Comparison of ENCODE assay signal across 20 mouse cellular contexts in genomic region chr11:70114562-70114961, GRCm38 (mm10). TPM values are rescaled to one million over a fixed set of nuclear protein-coding genes. Genes with fewer than 3 reads are reported as not detected.
DNase-seq lines count a peak whose midpoint lies in the region; ATAC-seq lines count a peak whose summit lies in the region.
"Had no signal": no experiment of that assay in that cellular context is flagged by ENCODE, and none has a peak within 500 bp of the region (broad histone marks: within the 10 kb centered on the region; RNA-seq: fewer than 3 reads in every experiment).

No protein-coding gene starts in this region.

- H3K27ac ChIP-seq in hindbrain, embryonic 13.5 days: no peak overlapping the region
- H3K27ac ChIP-seq: heart, adult 2 months; hindbrain, embryonic 12.5 days; limb, embryonic 15.5 days had no signal

- no peaks in the 10 kb centered on the region for H3K4me1 ChIP-seq in hindbrain, embryonic 13.5 days (replicated peaks)
- H3K4me1 ChIP-seq: hindbrain, embryonic 12.5 days; limb, embryonic 15.5 days had no signal

- no peaks in the 10 kb centered on the region for H3K27me3 ChIP-seq in hindbrain, embryonic 13.5 days
- H3K27me3 ChIP-seq: hindbrain, embryonic 12.5 days; limb, embryonic 15.5 days had no signal

- intact Hi-C loops in gastrocnemius, postnatal 36 days (cut with DNase I): no loop called here

- 68% methylated on average over 4 of the region's 4 CpGs for WGBS in hindbrain, embryonic 13.5 days

- no peak overlapping the region for H3K4me3 ChIP-seq in hindbrain, embryonic 13.5 days
- H3K4me3 ChIP-seq: erythroblast, embryonic 14.5 days; heart, adult 2 months; hindbrain, embryonic 12.5 days; limb, embryonic 15.5 days had no signal

- H3K9me3 ChIP-seq in hindbrain, embryonic 13.5 days: peaks cover under 1% of the 10 kb centered on the region; the same call in 1 of the 2 replicates
- H3K9me3 ChIP-seq: limb, embryonic 15.5 days had no signal

- H3K36me3 ChIP-seq in hindbrain, embryonic 13.5 days: no peaks in the 10 kb centered on the region
- H3K36me3 ChIP-seq: hindbrain, embryonic 12.5 days; limb, embryonic 15.5 days had no signal

- DNase-seq in gastrocnemius, postnatal 25 days: peak; percentile 28
- DNase-seq in gastrocnemius, postnatal 36 days: no peak
- peak; percentile 31 for DNase-seq in lung, postnatal 36 days
- no peak for DNase-seq in lung, postnatal 10 days
- DNase-seq in heart, postnatal 4 days: peak; percentile 13
- no peak for DNase-seq in adrenal gland, postnatal 36 days
- DNase-seq: adrenal gland, adult 8-10 months; forebrain, postnatal 0 days; kidney, postnatal 14 days; lung, embryonic 14.5 days; thymus, postnatal 4 days had no signal

- no peak overlapping the region for H3K4me2 ChIP-seq in hindbrain, embryonic 13.5 days
- H3K4me2 ChIP-seq: hindbrain, embryonic 12.5 days; limb, embryonic 15.5 days; lung, embryonic 14.5 days; midbrain, embryonic 11.5 days had no signal

- ATAC-seq in hindbrain, embryonic 13.5 days (ENCODE audit: low FRiP score): no peak
- ATAC-seq in erythroblast, adult 5-6 weeks (replicated peaks; ENCODE audit: low FRiP score, poor library complexity, severe bottlenecking): no peak
- ATAC-seq: forebrain, postnatal 0 days; intestine, embryonic 16.5 days had no signal

- H3K9ac ChIP-seq in hindbrain, embryonic 13.5 days: no peak overlapping the region
- H3K9ac ChIP-seq: forebrain, postnatal 0 days; hindbrain, embryonic 12.5 days; limb, embryonic 15.5 days; lung, embryonic 14.5 days had no signal

RNA-seq across cellular contexts. Expression of gene Mgl2, which starts 15.6 kb away (rescaled TPM):
- 1 to 10 TPM; 2.5 to 3.6 TPM for total RNA-seq in gastrocnemius, postnatal 25 days (2021)
- total RNA-seq in gastrocnemius, postnatal 36 days (2021): 1 to 10 TPM; 1.1 to 1.2 TPM
- total RNA-seq in heart, postnatal 4 days (2021): under 1 TPM; 0.29 to 0.50 TPM
- 0.88 and 0.95 TPM in 2 replicates for polyA plus RNA-seq in hindbrain, embryonic 13.5 days (2015; fragmentation: Nextera tagmentation; extraction: Ambion mirVana)
- 1 to 10 TPM; 2.7 to 3.4 TPM for total RNA-seq in adrenal gland, postnatal 36 days (2021)
- 8.5 and 15.7 TPM in 2 replicates for total RNA-seq in erythroblast, adult 5-6 weeks (2015; ENCODE audit: low replicate concordance)
- total RNA-seq in erythroblast, adult 5-6 weeks (2017; ENCODE audit: low replicate concordance): 12.4 and 18.7 TPM in 2 replicates
- polyA plus RNA-seq: erythroblast, embryonic 14.5 days had no signal

RNA-seq across cellular contexts. Expression of gene Asgr2, which starts 22.1 kb away (rescaled TPM):
- not detected for total RNA-seq in gastrocnemius, postnatal 25 days (2021)
- not detected for total RNA-seq in gastrocnemius, postnatal 36 days (2021)
- total RNA-seq in heart, postnatal 4 days (2021): not detected
- not detected in 2 replicates for polyA plus RNA-seq in hindbrain, embryonic 13.5 days (2015; fragmentation: Nextera tagmentation; extraction: Ambion mirVana)
- 1 to 10 TPM in 1 of 2 experiments, under 1 TPM in 1; 0.60 to 2.1 TPM for total RNA-seq in adrenal gland, postnatal 36 days (2021)
- 3.3 TPM in 1 of 2 replicates, not detected in the other for total RNA-seq in erythroblast, adult 5-6 weeks (2015; ENCODE audit: low replicate concordance)
- not detected in 2 replicates for total RNA-seq in erythroblast, adult 5-6 weeks (2017; ENCODE audit: low replicate concordance)
- total RNA-seq: forebrain, postnatal 0 days; left cerebral cortex, postnatal 14 days had no signal
- polyA plus RNA-seq: erythroblast, embryonic 14.5 days; forebrain, postnatal 0 days; hindbrain, embryonic 12.5 days; midbrain, embryonic 11.5 days had no signal

RNA-seq across cellular contexts. Expression of gene Clec10a, which starts 41.4 kb away (rescaled TPM):
- 1 to 10 TPM; 1.3 to 4.3 TPM for total RNA-seq in gastrocnemius, postnatal 25 days (2021)
- total RNA-seq in gastrocnemius, postnatal 36 days (2021): 1 to 10 TPM; 1.8 to 2.0 TPM
- under 1 TPM; 0.60 to 0.99 TPM for total RNA-seq in heart, postnatal 4 days (2021)
- 0.47 and 1.3 TPM in 2 replicates for polyA plus RNA-seq in hindbrain, embryonic 13.5 days (2015; fragmentation: Nextera tagmentation; extraction: Ambion mirVana)
- 1 to 10 TPM; 2.4 to 6.5 TPM for total RNA-seq in adrenal gland, postnatal 36 days (2021)
- total RNA-seq in erythroblast, adult 5-6 weeks (2015; ENCODE audit: low replicate concordance): 6.7 and 13.2 TPM in 2 replicates
- total RNA-seq in erythroblast, adult 5-6 weeks (2017; ENCODE audit: low replicate concordance): 2.3 and 2.4 TPM in 2 replicates
- polyA plus RNA-seq: erythroblast, embryonic 14.5 days had no signal

Comparison
In these comparisons a context has a peak if more than half of its experiments do, and no peak if none do; other contexts are left out.
1. DNase-seq: peak in gastrocnemius, postnatal 25 days (single experiment), lung, postnatal 36 days (single experiment) and heart, postnatal 4 days (single experiment); none in gastrocnemius, postnatal 36 days (0 of 2), lung, postnatal 10 days (single experiment) and adrenal gland, postnatal 36 days (0 of 2).